Mouse (Mus musculus): ENCODE results near the gene Nrip3. TPM values are rescaled to one million over a fixed set of nuclear protein-coding genes. Genes with fewer than 3 reads are reported as not detected.

Gene Nrip3
- under 1 TPM; 0.25 to 0.90 TPM for polyA plus RNA-seq (2017; shearing (Covaris generic))

DNA sequence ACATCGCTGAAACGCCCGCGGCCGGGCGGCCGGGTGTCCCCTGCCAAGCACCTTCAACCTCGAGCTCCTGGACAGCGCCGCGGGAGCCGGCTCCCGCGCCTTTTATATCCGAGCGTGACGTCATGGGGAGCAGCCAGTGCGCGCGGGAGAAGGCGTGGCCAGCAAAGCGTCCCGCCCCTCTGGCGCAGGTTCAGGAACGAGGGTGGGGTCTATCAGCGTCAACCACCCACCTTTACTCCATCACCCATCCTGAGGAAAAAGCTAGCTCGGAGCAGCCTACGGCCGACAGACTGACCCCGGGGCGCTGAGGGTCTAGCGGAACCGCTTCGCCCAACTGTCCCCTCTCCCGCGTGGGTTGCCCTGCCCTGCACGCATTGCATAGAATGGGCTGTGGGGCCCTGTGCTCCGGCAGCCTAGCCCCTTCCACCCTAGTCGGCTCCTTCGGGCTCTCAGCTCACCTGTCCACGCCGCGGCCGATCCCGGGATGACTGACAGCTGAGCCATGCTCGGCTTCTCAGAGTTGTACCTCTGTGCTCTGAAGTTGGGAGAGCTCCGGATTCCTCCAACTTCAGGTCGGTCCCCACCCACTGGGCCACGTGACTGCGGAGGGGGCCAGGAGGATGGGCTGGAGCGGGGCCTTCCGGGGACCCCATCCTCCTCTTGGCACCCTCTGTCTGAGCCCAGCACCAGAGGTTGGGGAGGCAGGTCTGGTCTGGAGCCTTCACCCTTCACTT, at the start of gene Nrip3:
Gene Nrip3, minus strand, starts transcription at position 556 of the 734 bp plus-strand sequence.

DNA sequence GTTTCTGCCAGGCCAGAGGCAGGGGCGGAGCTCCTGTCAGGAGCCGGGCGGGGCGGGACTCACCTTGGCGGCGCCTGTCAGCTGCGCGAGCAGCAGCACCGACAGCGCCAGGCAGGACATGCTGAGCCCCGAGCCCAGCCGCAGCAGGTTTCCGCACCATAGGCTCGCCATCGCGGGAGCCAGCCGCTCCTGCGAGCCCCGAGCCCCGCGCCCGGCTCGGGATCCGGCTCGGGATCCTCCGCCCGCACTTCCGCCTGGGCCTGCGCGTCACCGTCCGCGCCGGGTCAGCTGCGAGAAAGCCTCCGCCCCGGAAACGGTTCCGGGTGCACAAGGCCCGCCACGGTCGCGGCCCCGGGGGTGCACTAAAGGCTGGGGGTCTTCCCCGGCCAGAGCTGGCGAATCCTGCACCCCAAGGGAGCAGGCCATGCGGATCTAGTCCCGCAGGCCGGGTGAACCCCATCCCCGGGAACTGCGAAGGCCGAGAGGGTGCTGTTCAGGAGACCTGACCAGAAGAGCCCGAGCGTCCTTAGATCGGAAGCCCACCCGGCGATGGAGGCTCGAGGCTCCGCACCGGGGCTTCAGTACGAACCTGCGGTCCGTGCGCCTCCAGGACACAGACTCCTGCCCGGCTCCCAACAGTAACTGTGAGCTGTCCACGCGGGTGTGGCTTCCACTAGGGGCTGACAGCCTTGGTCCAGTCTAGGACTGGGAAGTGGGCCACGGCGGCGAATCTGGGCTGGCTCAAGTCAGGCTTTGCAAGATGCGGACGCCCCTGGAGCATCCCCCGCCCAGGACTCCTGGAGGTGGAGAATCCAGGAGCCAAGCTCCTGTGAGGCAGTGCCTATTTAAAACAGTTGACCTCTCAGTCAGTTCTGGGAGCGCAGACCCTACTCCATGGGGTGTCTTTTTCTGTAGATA, 29.6 kb downstream of the Nrip3 start, which contains the start of gene Tmem9b:
Gene Tmem9b, minus strand, starts transcription at position 868 of the 918 bp plus-strand sequence.

DNA sequence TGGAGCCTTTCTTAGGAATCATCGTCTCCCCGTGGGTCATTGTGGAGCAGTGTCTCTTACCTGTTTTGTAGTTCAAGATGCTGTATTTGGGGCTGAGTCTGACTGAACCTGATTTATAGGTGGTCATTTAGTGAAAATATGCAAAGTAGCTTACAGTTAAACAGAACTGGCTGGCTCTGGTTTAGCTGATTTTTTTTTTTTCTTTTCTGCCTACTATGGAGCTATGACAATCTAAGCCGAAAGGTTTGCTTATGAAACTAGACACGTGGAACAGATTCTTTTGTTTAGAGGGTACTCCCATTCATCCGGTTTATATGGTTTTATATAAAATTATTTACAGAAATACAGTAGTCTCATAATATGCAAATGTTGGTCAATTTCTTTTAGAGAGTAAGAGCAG, 50.2 kb downstream of the Nrip3 start, which contains the start of gene Ascl3:
Gene Ascl3, minus strand, starts transcription at position 101 of the 400 bp plus-strand sequence.

DNA sequence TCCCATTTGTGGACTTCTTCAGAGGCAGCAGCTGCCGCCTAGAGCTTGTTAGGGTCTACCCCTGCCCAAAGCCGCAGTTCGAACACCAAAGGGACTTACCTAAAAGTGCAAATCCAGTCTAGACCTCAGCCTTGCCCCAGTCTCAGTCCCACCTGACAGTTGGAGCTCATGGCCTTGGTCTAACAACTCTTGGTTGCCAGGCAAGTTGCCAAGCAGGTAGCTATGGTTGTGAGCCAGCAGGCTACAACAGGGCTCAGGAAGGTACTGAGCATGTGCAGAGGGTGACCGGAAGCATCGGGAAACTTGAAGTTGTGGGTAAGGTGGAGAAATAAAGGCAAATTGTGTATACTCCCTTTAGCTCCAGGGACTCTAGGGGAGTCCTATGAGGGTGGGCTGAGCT, 58.1 kb downstream of the Nrip3 start, which contains the start of gene BC051019:
Gene BC051019, minus strand, starts transcription at position 154 of the 400 bp plus-strand sequence.

Other genes with a start within 250 kb of the Nrip3 start
- under 1 TPM; 0.12 to 0.81 TPM for gene St5, start 78.4 kb downstream of the Nrip3 start, polyA plus RNA-seq (2017; shearing (Covaris generic))
- 10 to 100 TPM; 33.9 to 34.2 TPM for gene Akip1, start 78.3 kb downstream of the Nrip3 start, polyA plus RNA-seq (2017; shearing (Covaris generic))
- under 1 TPM in 1 of 2 experiments, not detected in 1; 0.25 TPM for gene BC051019, start 58.2 kb downstream of the Nrip3 start, polyA plus RNA-seq (2017; shearing (Covaris generic))
- gene Ascl3, start 50.3 kb downstream of the Nrip3 start, polyA plus RNA-seq (2017; shearing (Covaris generic)), result under 1 TPM in 1 of 2 experiments, not detected in 1; 0.31 TPM
- gene Tmem9b, start 29.1 kb downstream of the Nrip3 start, polyA plus RNA-seq (2017; shearing (Covaris generic)), result 100 to 1,000 TPM; 139 to 171 TPM
- gene Scube2, start 83.7 kb upstream of the Nrip3 start, polyA plus RNA-seq (2017; shearing (Covaris generic)), result under 1 TPM in 1 of 2 experiments, not detected in 1; 0.21 TPM
- 10 to 100 TPM; 34.2 to 42.1 TPM for gene Dennd5a, start 178.4 kb upstream of the Nrip3 start, polyA plus RNA-seq (2017; shearing (Covaris generic))
- 10 to 100 TPM; 42.7 to 45.7 TPM for gene Tmem41b, start 204.9 kb upstream of the Nrip3 start, polyA plus RNA-seq (2017; shearing (Covaris generic))
- gene Ipo7, start 236.2 kb upstream of the Nrip3 start, polyA plus RNA-seq (2017; shearing (Covaris generic)), result 10 to 100 TPM; 17.7 to 24.0 TPM